Mouse (Mus musculus): Measurements from ENCODE around the gene Hoxa4. TPM values are rescaled to one million over a fixed set of nuclear protein-coding genes. Genes with fewer than 3 reads are reported as not detected.
A peak's percentile ranks its signal among the peaks of the same experiment; 100 is the strongest.

The Hoxa4 gene
- polyA plus RNA-seq, 1 experiment, result 2.4 TPM

GRCm38 (mm10) chr6:52176391-52176790, 15.2 kb downstream of the Hoxa4 start:
- Histone ChIP-seq H3K27me3 (ENCODE audit: control insufficient read depth, insufficient read depth, low read length) (peaks cover 38% of the 10 kb centered on the region), H3K27ac (ENCODE audit: insufficient read depth, low read depth, low read length) (peak overlapping the region; percentile 65), H3K4me1 (ENCODE audit: control insufficient read depth, insufficient read depth, insufficient read length, low read length) (peaks cover 3% of the 10 kb centered on the region; the same call in 1 of the 2 replicates), H3K36me3 (ENCODE audit: control insufficient read depth, insufficient read depth, low read length) (no peaks in the 10 kb centered on the region), H3K4me3 (ENCODE audit: low read depth, low read length) (peak overlapping the region; percentile 60)
- TF ChIP-seq POLR2A (IDR thresholded peaks at IDR 0.05; ENCODE audit: low read depth, low read length) (no peak), CTCF (IDR thresholded peaks at IDR 0.05; ENCODE audit: extremely low read depth, insufficient read length, insufficient replicate concordance, low read depth, low read length) (no peak)
- 18% methylated on average over 6 of the region's 6 CpGs for WGBS

- Histone ChIP-seq H3K36me3 (ENCODE audit: control insufficient read depth, insufficient read depth, low read length) (no peaks in the 10 kb centered on the region), H3K4me1 (ENCODE audit: control insufficient read depth, insufficient read depth, insufficient read length, low read length) (peaks cover 3% of the 10 kb centered on the region; the same call in 1 of the 2 replicates), H3K27me3 (ENCODE audit: control insufficient read depth, insufficient read depth, low read length) (peaks cover 40% of the 10 kb centered on the region), H3K27ac (ENCODE audit: insufficient read depth, low read depth, low read length) (peak overlapping the region; percentile 65; the same call in 1 of the 2 replicates), H3K4me3 (ENCODE audit: low read depth, low read length) (peak overlapping the region; percentile 59)
- 26% methylated on average over 20 of the region's 35 CpGs for WGBS
- TF ChIP-seq POLR2A (IDR thresholded peaks at IDR 0.05; ENCODE audit: low read depth, low read length) (no peak), CTCF (IDR thresholded peaks at IDR 0.05; ENCODE audit: extremely low read depth, insufficient read length, insufficient replicate concordance, low read depth, low read length) (no peak)
These were observed 15.7 kb downstream of the Hoxa4 start for GRCm38 (mm10) chr6:52175864-52176263.

GRCm38 (mm10) chr6:52174968-52175751, 16.4 kb downstream of the Hoxa4 start:
- 19% methylated on average over 39 of the region's 41 CpGs for WGBS
- Histone ChIP-seq H3K27me3 (ENCODE audit: control insufficient read depth, insufficient read depth, low read length) (peaks cover 44% of the 10 kb centered on the region), H3K36me3 (ENCODE audit: control insufficient read depth, insufficient read depth, low read length) (no peaks in the 10 kb centered on the region), H3K4me1 (ENCODE audit: control insufficient read depth, insufficient read depth, insufficient read length, low read length) (peaks cover 8% of the 10 kb centered on the region; the same call in 1 of the 2 replicates), H3K4me3 (ENCODE audit: low read depth, low read length) (peak overlapping the region; percentile 59), H3K27ac (ENCODE audit: insufficient read depth, low read depth, low read length) (peak overlapping the region; percentile 72)
- TF ChIP-seq CTCF (IDR thresholded peaks at IDR 0.05; ENCODE audit: extremely low read depth, insufficient read length, insufficient replicate concordance, low read depth, low read length), result no peak
- no peak for TF ChIP-seq POLR2A (IDR thresholded peaks at IDR 0.05; ENCODE audit: low read depth, low read length)

- TF ChIP-seq POLR2A (IDR thresholded peaks at IDR 0.05; ENCODE audit: low read depth, low read length), result no peak
- TF ChIP-seq CTCF (IDR thresholded peaks at IDR 0.05; ENCODE audit: extremely low read depth, insufficient read length, insufficient replicate concordance, low read depth, low read length), result no peak
- H3K4me3 ChIP-seq (ENCODE audit: low read depth, low read length), result no peak overlapping the region
- H3K27me3 ChIP-seq (ENCODE audit: control insufficient read depth, insufficient read depth, low read length), result peaks cover 41% of the 10 kb centered on the region
- no peak overlapping the region for H3K27ac ChIP-seq (ENCODE audit: insufficient read depth, low read depth, low read length)
- peaks cover 10% of the 10 kb centered on the region; the same call in 1 of the 2 replicates for H3K4me1 ChIP-seq (ENCODE audit: control insufficient read depth, insufficient read depth, insufficient read length, low read length)
- 49% methylated on average over 4 of the region's 4 CpGs for WGBS
- no peaks in the 10 kb centered on the region for H3K36me3 ChIP-seq (ENCODE audit: control insufficient read depth, insufficient read depth, low read length)
These were observed 17.9 kb downstream of the Hoxa4 start for GRCm38 (mm10) chr6:52173648-52174047.

- Histone ChIP-seq H3K36me3 (ENCODE audit: control insufficient read depth, insufficient read depth, low read length) (no peaks in the 10 kb centered on the region), H3K27me3 (ENCODE audit: control insufficient read depth, insufficient read depth, low read length) (peaks cover 42% of the 10 kb centered on the region), H3K27ac (ENCODE audit: insufficient read depth, low read depth, low read length) (peak overlapping the region; percentile 66), H3K4me3 (ENCODE audit: low read depth, low read length) (peak overlapping the region; percentile 46), H3K4me1 (ENCODE audit: control insufficient read depth, insufficient read depth, insufficient read length, low read length) (peaks cover 10% of the 10 kb centered on the region; the same call in 1 of the 2 replicates)
- TF ChIP-seq POLR2A (IDR thresholded peaks at IDR 0.05; ENCODE audit: low read depth, low read length) (no peak), CTCF (IDR thresholded peaks at IDR 0.05; ENCODE audit: extremely low read depth, insufficient read length, insufficient replicate concordance, low read depth, low read length) (no peak)
- WGBS, result 24% methylated on average over 35 of the region's 35 CpGs
These were observed 19.1 kb downstream of the Hoxa4 start for GRCm38 (mm10) chr6:52172501-52172900.

GRCm38 (mm10) chr6:52171938-52172337, 19.6 kb downstream of the Hoxa4 start:
- no peak for TF ChIP-seq POLR2A (IDR thresholded peaks at IDR 0.05; ENCODE audit: low read depth, low read length)
- no peak for TF ChIP-seq CTCF (IDR thresholded peaks at IDR 0.05; ENCODE audit: extremely low read depth, insufficient read length, insufficient replicate concordance, low read depth, low read length)
- 53% methylated on average over 7 of the region's 7 CpGs for WGBS
- H3K4me3 ChIP-seq (ENCODE audit: low read depth, low read length), result no peak overlapping the region
- no peaks in the 10 kb centered on the region for H3K36me3 ChIP-seq (ENCODE audit: control insufficient read depth, insufficient read depth, low read length)
- H3K27ac ChIP-seq (ENCODE audit: insufficient read depth, low read depth, low read length), result no peak overlapping the region
- peaks cover 39% of the 10 kb centered on the region for H3K27me3 ChIP-seq (ENCODE audit: control insufficient read depth, insufficient read depth, low read length)
- peaks cover 10% of the 10 kb centered on the region; the same call in 1 of the 2 replicates for H3K4me1 ChIP-seq (ENCODE audit: control insufficient read depth, insufficient read depth, insufficient read length, low read length)

- Histone ChIP-seq H3K27me3 (ENCODE audit: control insufficient read depth, insufficient read depth, low read length) (peaks cover 39% of the 10 kb centered on the region), H3K4me1 (ENCODE audit: control insufficient read depth, insufficient read depth, insufficient read length, low read length) (peaks cover 10% of the 10 kb centered on the region; the same call in 1 of the 2 replicates), H3K4me3 (ENCODE audit: low read depth, low read length) (no peak overlapping the region), H3K27ac (ENCODE audit: insufficient read depth, low read depth, low read length) (peak overlapping the region; percentile 67), H3K36me3 (ENCODE audit: control insufficient read depth, insufficient read depth, low read length) (no peaks in the 10 kb centered on the region)
- 68% methylated on average over 4 of the region's 4 CpGs for WGBS
- TF ChIP-seq CTCF (IDR thresholded peaks at IDR 0.05; ENCODE audit: extremely low read depth, insufficient read length, insufficient replicate concordance, low read depth, low read length) (no peak), POLR2A (IDR thresholded peaks at IDR 0.05; ENCODE audit: low read depth, low read length) (no peak)
These were observed 20.2 kb downstream of the Hoxa4 start for GRCm38 (mm10) chr6:52171331-52171730.

Measured in small intestine, adult 2 months (tissue).